Mouse (Mus musculus) megakaryocyte, adult 5-6 weeks (primary cell): Measurements from ENCODE around the gene Slc10a7. TPM values are rescaled to one million over a fixed set of nuclear protein-coding genes. Genes with fewer than 3 reads are reported as not detected.

Experiments used
- total RNA-seq, 2 experiments: library from RNA; stranded (forward) in 1 of 2; stranded (reverse) in 1 of 2; fragments of 153-499, 151-499 nt in 1 of 2; fragments of 221-1000, 200-1000 nt in 1 of 2; gene quantifications; 2 replicates each; pipeline versions ENCODE4 v1.2.3 to v1.2.4; 2015 to 2017

The Slc10a7 gene
- total RNA-seq, 2 experiments from 2014 or later: 12.8 to 16.1 TPM

Other genes with a start within 250 kb of the Slc10a7 start
- gene Pou4f2, start 72.7 kb upstream of the Slc10a7 start, total RNA-seq (2015): not detected in 2 replicates
- not detected in 2 replicates for gene Pou4f2, start 72.7 kb upstream of the Slc10a7 start, total RNA-seq (2017)
- gene Rbmxl1, start 448 bp upstream of the Slc10a7 start, total RNA-seq (2015): 94.5 and 107 TPM in 2 replicates
- 82.4 and 87.4 TPM in 2 replicates for gene Rbmxl1, start 448 bp upstream of the Slc10a7 start, total RNA-seq (2017)